Mouse (Mus musculus): ENCODE measurements around the gene Ercc2.

DNA sequence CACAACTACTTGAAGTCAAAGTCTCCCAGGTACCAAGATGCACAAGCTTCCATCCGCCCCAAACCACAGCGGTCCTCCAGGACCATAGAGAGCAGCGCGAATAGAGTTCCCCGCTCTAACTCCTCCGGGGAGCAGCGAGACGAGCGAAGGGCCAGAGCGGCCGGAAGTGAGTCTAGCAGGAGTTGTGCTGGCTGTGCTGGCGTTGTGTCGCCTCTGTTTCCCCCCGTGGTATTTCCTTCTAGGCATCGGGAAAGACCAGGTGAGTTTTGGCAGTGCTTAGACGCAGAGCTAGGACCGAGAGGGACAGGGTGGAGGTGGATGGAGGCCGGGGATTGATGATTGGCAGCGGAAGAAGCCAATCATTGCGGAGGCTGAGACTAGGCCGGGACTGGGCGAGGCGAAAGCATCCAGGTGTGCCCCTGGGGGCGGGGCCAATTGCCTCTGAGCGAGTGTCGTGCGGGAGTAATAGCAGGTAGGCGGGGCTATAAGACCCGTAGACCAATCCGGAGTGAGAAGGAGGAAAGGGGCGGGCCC, 36.8 kb upstream of the Ercc2 start:
- TF ChIP-seq CTCF (IDR thresholded peaks at IDR 0.05; ENCODE audit: borderline replicate concordance, insufficient read depth, low read depth, low read length) (no peak), POLR2A (IDR thresholded peaks at IDR 0.05; ENCODE audit: borderline replicate concordance, insufficient read depth, low read length) (peak; percentile 63; the same call in 1 of the 2 replicates)

Measured in cerebellum, adult 2 months (tissue).